Mouse (Mus musculus): Measurements from ENCODE around the gene Rps15. TPM values are rescaled to one million over a fixed set of nuclear protein-coding genes. Genes with fewer than 3 reads are reported as not detected.

The Rps15 gene
- total and polyA plus RNA-seq, 2 experiments = 510 to 1,012 TPM

GRCm38 (mm10) chr10:80304862-80305261 is 12.6 kb downstream of the Rps15 start:
- no peak overlapping the region for H3K4me3 ChIP-seq (ENCODE audit: insufficient read depth, low read depth, low read length)
- TF ChIP-seq POLR2A (IDR thresholded peaks at IDR 0.05; ENCODE audit: extremely low read depth, insufficient read depth, low read length) (no peak), CTCF (IDR thresholded peaks at IDR 0.05; ENCODE audit: low read depth, low read length) (no peak)
- 0 out of 2 replicates have a peak, but pooled peaks cover 2% of the 10 kb centered on the region for H3K4me1 ChIP-seq (ENCODE audit: control insufficient read depth, insufficient read depth, low read length)
- no peak overlapping the region for H3K9ac ChIP-seq (ENCODE audit: low read depth, low read length)
- no peaks in the 10 kb centered on the region for H3K79me2 ChIP-seq (ENCODE audit: control insufficient read depth, insufficient read depth, low read length)
- DNase-seq (ENCODE audit: extremely low read depth, low read depth, low spot score) = peak; percentile 53
- H3K27ac ChIP-seq (replicated peaks; ENCODE audit: insufficient read depth, low read depth, low read length) = no peak overlapping the region
- no peaks in the 10 kb centered on the region for H3K36me3 ChIP-seq (ENCODE audit: control insufficient read depth, insufficient read depth, low read length)
- H3K27me3 ChIP-seq (ENCODE audit: control insufficient read depth, insufficient read depth, low read length) = no peaks in the 10 kb centered on the region
- 10% methylated on average over 25 of the region's 25 CpGs for WGBS

GRCm38 (mm10) chr10:80311560-80311959 is 19.3 kb downstream of the Rps15 start:
- H3K4me3 ChIP-seq (ENCODE audit: insufficient read depth, low read depth, low read length) = no peak overlapping the region
- TF ChIP-seq CTCF (IDR thresholded peaks at IDR 0.05; ENCODE audit: low read depth, low read length) = no peak
- no peak for TF ChIP-seq POLR2A (IDR thresholded peaks at IDR 0.05; ENCODE audit: extremely low read depth, insufficient read depth, low read length)
- 68% methylated on average over 16 of the region's 16 CpGs for WGBS
- H3K4me1 ChIP-seq (ENCODE audit: control insufficient read depth, insufficient read depth, low read length) = no peaks in the 10 kb centered on the region
- no peak overlapping the region for H3K27ac ChIP-seq (replicated peaks; ENCODE audit: insufficient read depth, low read depth, low read length)
- no peak overlapping the region for H3K9ac ChIP-seq (ENCODE audit: low read depth, low read length)
- H3K36me3 ChIP-seq (ENCODE audit: control insufficient read depth, insufficient read depth, low read length) = no peaks in the 10 kb centered on the region
- peaks cover 30% of the 10 kb centered on the region for H3K27me3 ChIP-seq (ENCODE audit: control insufficient read depth, insufficient read depth, low read length)
- H3K79me2 ChIP-seq (ENCODE audit: control insufficient read depth, insufficient read depth, low read length) = no peaks in the 10 kb centered on the region
- no peak for DNase-seq (ENCODE audit: extremely low read depth, low read depth, low spot score)

GRCm38 (mm10) chr10:80312586-80313504 is 20.6 kb downstream of the Rps15 start:
- Histone ChIP-seq H3K4me3 (ENCODE audit: insufficient read depth, low read depth, low read length) (no peak overlapping the region), H3K36me3 (ENCODE audit: control insufficient read depth, insufficient read depth, low read length) (no peaks in the 10 kb centered on the region), H3K27ac (replicated peaks; ENCODE audit: insufficient read depth, low read depth, low read length) (no peak overlapping the region), H3K27me3 (ENCODE audit: control insufficient read depth, insufficient read depth, low read length) (peaks cover 30% of the 10 kb centered on the region), H3K4me1 (ENCODE audit: control insufficient read depth, insufficient read depth, low read length) (no peaks in the 10 kb centered on the region), H3K79me2 (ENCODE audit: control insufficient read depth, insufficient read depth, low read length) (no peaks in the 10 kb centered on the region), H3K9ac (ENCODE audit: low read depth, low read length) (no peak overlapping the region)
- WGBS = 53% methylated on average over 54 of the region's 54 CpGs
- TF ChIP-seq CTCF (IDR thresholded peaks at IDR 0.05; ENCODE audit: low read depth, low read length) = no peak
- TF ChIP-seq POLR2A (IDR thresholded peaks at IDR 0.05; ENCODE audit: extremely low read depth, insufficient read depth, low read length) = no peak
- DNase-seq (ENCODE audit: extremely low read depth, low read depth, low spot score) = no peak

DNA sequence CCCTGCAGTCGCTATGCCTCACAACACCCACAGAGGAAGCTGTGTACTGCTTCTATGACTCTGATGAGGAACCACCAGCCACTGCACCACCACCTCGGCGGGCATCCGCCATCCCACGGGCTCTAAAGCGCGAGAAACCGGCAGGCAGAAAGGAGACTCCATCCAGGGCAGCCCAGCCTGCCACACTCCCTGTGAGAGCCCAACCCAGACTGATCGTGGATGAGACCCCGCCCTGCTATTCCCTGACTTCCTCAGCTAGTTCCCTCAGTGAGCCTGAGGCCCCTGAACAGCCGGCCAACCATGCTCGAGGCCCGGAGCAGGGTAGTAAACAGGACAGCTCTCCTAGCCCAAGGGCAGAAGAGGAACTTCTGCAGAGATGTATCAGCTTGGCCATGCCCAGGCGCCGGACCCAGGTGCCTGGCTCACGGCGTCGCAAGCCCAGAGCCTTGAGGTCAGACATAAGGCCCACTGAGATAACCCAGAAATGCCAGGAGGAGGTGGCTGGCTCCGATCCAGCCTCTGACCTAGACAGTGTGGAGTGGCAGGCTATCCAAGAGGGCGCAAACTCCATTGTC is 21.5 kb downstream of the Rps15 start:
- no peak for DNase-seq (ENCODE audit: extremely low read depth, low read depth, low spot score)
- H3K4me1 ChIP-seq (ENCODE audit: control insufficient read depth, insufficient read depth, low read length) = no peaks in the 10 kb centered on the region
- no peak overlapping the region for H3K27ac ChIP-seq (replicated peaks; ENCODE audit: insufficient read depth, low read depth, low read length)
- WGBS = 32% methylated on average over 20 of the region's 20 CpGs
- no peaks in the 10 kb centered on the region for H3K36me3 ChIP-seq (ENCODE audit: control insufficient read depth, insufficient read depth, low read length)
- no peak overlapping the region for H3K9ac ChIP-seq (ENCODE audit: low read depth, low read length)
- TF ChIP-seq CTCF (IDR thresholded peaks at IDR 0.05; ENCODE audit: low read depth, low read length) (no peak), POLR2A (IDR thresholded peaks at IDR 0.05; ENCODE audit: extremely low read depth, insufficient read depth, low read length) (no peak)
- H3K27me3 ChIP-seq (ENCODE audit: control insufficient read depth, insufficient read depth, low read length) = peaks cover 30% of the 10 kb centered on the region
- H3K79me2 ChIP-seq (ENCODE audit: control insufficient read depth, insufficient read depth, low read length) = no peaks in the 10 kb centered on the region
- no peak overlapping the region for H3K4me3 ChIP-seq (ENCODE audit: insufficient read depth, low read depth, low read length)

GRCm38 (mm10) chr10:80314494-80315001 is 22.3 kb downstream of the Rps15 start:
- 50% methylated on average over 16 of the region's 16 CpGs for WGBS
- Histone ChIP-seq H3K4me3 (ENCODE audit: insufficient read depth, low read depth, low read length) (no peak overlapping the region), H3K27ac (replicated peaks; ENCODE audit: insufficient read depth, low read depth, low read length) (no peak overlapping the region), H3K4me1 (ENCODE audit: control insufficient read depth, insufficient read depth, low read length) (peaks cover 4% of the 10 kb centered on the region), H3K27me3 (ENCODE audit: control insufficient read depth, insufficient read depth, low read length) (peaks cover 30% of the 10 kb centered on the region), H3K79me2 (ENCODE audit: control insufficient read depth, insufficient read depth, low read length) (no peaks in the 10 kb centered on the region), H3K36me3 (ENCODE audit: control insufficient read depth, insufficient read depth, low read length) (no peaks in the 10 kb centered on the region), H3K9ac (ENCODE audit: low read depth, low read length) (no peak overlapping the region)
- TF ChIP-seq CTCF (IDR thresholded peaks at IDR 0.05; ENCODE audit: low read depth, low read length) (no peak), POLR2A (IDR thresholded peaks at IDR 0.05; ENCODE audit: extremely low read depth, insufficient read depth, low read length) (no peak)
- DNase-seq (ENCODE audit: extremely low read depth, low read depth, low spot score) = no peak

Measured in liver, adult 2 months (tissue).